Mouse (Mus musculus): Measurements from ENCODE around the gene Pou2f2.

DNA sequence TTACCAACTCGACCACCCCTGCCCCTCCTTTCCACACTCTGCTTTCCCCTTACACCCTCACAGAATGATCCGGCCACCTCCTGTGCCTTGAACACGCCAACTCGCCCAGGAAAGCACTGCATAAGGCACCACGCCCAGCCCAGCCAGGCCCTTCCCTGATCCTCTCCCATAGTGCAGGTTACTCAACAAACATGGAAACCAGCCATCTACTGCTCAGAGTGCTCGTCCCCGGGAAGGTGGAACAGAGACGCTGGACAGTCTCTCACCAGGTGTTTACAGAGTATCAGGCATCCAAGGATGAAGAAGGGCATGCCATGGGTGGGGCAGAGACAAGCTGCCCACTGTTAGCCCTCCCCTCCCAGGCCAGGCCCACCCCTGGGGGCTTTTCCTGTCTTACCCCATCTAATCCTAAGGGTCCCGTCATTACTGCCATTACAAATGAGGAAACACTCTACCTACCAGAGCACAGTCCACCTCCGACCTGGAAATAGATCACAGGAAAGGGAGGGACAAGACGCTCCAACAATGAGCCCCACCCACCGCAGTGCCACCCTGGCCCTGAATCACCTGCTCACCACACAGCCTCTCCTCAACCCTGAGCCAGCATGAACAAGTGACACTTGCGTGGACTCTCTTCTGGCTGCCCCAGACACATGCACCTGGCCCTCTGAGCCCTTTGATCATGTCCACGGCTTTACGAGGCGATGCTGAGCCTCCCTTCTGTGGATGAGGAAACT lies 26.7 kb upstream of the Pou2f2 start:
- TF ChIP-seq CTCF (IDR thresholded peaks at IDR 0.05; ENCODE audit: insufficient read depth, low read length) (no peak), POLR2A (IDR thresholded peaks at IDR 0.05; ENCODE audit: borderline replicate concordance, extremely low read depth, low read depth, low read length) (no peak)

All from lung, adult 2 months (tissue).